Mouse (Mus musculus) intestine, postnatal 0 days (tissue): ENCODE data around the gene Nwd2. TPM values are rescaled to one million over a fixed set of nuclear protein-coding genes. Genes with fewer than 3 reads are reported as not detected.

ENCODE experiments used
- ATAC-seq: fragments of 200-750 bp; cut with Nextera tagmentation; 2 replicates; pipeline ENCODE4 v1.8.0; 2017; ENCODE audit warnings: mild to moderate bottlenecking, moderate TSS enrichment, moderate library complexity
- H3K27ac ChIP-seq: fragments of 300-500 bp; sonication (generic); 2 replicates; pipeline ENCODE4 v1.5.1; 2014; ENCODE audit warnings: mild to moderate bottlenecking, low read depth, low read length, moderate library complexity
- H3K27me3 ChIP-seq: fragments of 300-500 bp; sonication (generic); replicated peaks from 2 replicates; pipeline ENCODE4 v1.6.1; 2014; ENCODE audit warnings: low read length, mixed read lengths; ENCODE audit not compliant: control insufficient read depth, insufficient read depth
- H3K36me3 ChIP-seq: fragments of 300-500 bp; sonication (generic); 2 replicates; pipeline ENCODE4 v1.6.1; 2014; ENCODE audit warnings: mild to moderate bottlenecking, moderate library complexity; ENCODE audit not compliant: control insufficient read depth, insufficient read depth
- H3K4me1 ChIP-seq: fragments of 300-500 bp; sonication (generic); replicated peaks from 2 replicates; pipeline ENCODE4 v1.6.1; 2014; ENCODE audit warnings: antibody characterized with exemption, low read length, mixed read lengths; ENCODE audit not compliant: control insufficient read depth, insufficient read depth
- H3K4me2 ChIP-seq: fragments of 300-500 bp; sonication (generic); replicated peaks from 2 replicates; pipeline ENCODE4 v1.6.1; 2014; ENCODE audit warnings: low read depth, mild to moderate bottlenecking, moderate library complexity
- H3K4me3 ChIP-seq: fragments of 300-500 bp; sonication (generic); 2 replicates; pipeline ENCODE4 v1.5.1; 2014; ENCODE audit warnings: low read depth, low read length
- H3K9ac ChIP-seq: fragments of 300-500 bp; sonication (generic); 2 replicates; pipeline ENCODE4 v1.6.1; 2014; ENCODE audit warnings: mild to moderate bottlenecking, low read depth, low read length
- H3K9me3 ChIP-seq: fragments of 300-500 bp; sonication (generic); 2 replicates; pipeline ENCODE4 v1.6.1; 2016; ENCODE audit warnings: mixed run types; ENCODE audit not compliant: control insufficient read depth
- CTCF ChIP-seq: sonication (generic); IDR thresholded peaks from 2 replicates; pipeline ENCODE4 v1.5.1; 2016; ENCODE audit warnings: low read depth, mild to moderate bottlenecking, control low read depth, antibody characterized with exemption, moderate library complexity
- WGBS: fragments of 180-500 bp; shearing (Covaris S2); extraction: QIAGEN DNeasy Blood & Tissue Kit; methylation state at CpG from one replicate; pipeline ENCODE4 v1.1.7; 2014; 5-methylcytosine and 5-hydroxymethylcytosine counted together
- polyA plus RNA-seq: library from polyadenylated mRNA; unstranded; fragments of >200 nt; fragmentation: Nextera tagmentation; extraction: Ambion mirVana; gene quantifications from 2 replicates; pipeline ENCODE4 v1.2.1, GENCODE M21; 2015

The Nwd2 gene
- polyA plus RNA-seq, 1 experiment from 2014 or later = 0.27 TPM

- ATAC-seq = no peak
- Histone ChIP-seq H3K27ac (no peak overlapping the region), H3K9ac (no peak overlapping the region), H3K36me3 (no peaks in the 10 kb centered on the region), H3K27me3 (no peaks in the 10 kb centered on the region), H3K4me1 (no peaks in the 10 kb centered on the region), H3K4me2 (no peak overlapping the region), H3K4me3 (no peak overlapping the region), H3K9me3 (no peaks in the 10 kb centered on the region)
- no peak for TF ChIP-seq CTCF
- WGBS = 70% methylated on average over 2 of the region's 2 CpGs
Observed at GRCm38 (mm10) chr5:63748299-63748698, 99.4 kb downstream of the Nwd2 start.

DNA sequence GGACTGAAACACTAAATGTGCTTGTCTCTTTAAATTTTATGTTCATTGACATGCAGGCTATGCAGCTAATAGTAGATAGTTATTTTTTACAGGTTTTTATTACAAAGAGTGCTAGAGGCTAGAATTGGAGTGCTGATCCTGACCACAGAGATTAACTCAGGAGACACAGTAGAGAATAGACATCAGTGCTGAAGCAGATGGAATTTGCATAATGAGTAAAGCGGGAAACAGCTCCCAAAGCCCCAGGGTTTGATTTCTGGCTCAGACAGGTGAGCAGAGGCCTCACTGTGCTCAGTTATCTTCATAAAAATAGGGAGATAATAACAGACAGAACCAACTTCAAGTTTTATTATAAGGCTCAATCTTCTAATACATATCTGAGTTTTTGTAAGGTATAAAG lies 99.9 kb downstream of the Nwd2 start:
- ATAC-seq = no peak
- no peaks in the 10 kb centered on the region for H3K27me3 ChIP-seq
- no peak overlapping the region for H3K4me2 ChIP-seq
- no peaks in the 10 kb centered on the region for H3K36me3 ChIP-seq
- WGBS = 81% methylated on average over 1 of the region's 1 CpGs
- H3K4me1 ChIP-seq = no peaks in the 10 kb centered on the region
- H3K9ac ChIP-seq = no peak overlapping the region
- no peak overlapping the region for H3K27ac ChIP-seq
- no peak overlapping the region for H3K4me3 ChIP-seq
- no peaks in the 10 kb centered on the region for H3K9me3 ChIP-seq
- no peak for TF ChIP-seq CTCF

DNA sequence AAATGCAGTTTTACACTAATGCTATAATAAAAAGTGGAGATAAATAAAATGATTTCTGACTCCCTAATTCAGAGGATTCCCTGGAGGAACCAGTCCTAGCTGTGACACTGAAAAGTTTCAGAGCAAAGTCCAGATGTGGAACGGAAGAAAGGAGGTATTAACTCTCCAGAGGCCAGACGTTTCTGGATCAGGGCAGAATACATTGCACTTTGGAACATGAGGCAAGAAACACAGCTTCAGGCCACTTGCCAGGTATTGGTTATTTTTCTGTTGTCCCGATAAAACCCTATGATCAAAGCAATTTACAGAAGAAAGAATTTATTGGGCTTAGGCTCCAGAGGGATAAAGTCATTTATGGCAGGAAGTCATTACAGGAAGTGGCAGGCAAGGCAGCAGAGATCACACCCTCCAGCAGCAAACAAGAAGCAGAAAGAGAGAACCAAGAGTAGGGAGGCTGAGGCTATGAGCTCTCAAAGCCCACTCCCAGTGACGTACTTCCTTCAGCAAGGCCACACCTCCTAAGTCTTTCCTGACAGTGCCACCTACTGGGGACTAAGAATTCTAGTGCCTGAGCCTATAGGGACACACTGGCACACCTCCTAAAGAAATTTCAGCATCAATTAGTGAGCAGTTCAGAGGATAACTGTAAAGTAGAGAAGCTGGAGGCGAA lies 106.3 kb downstream of the Nwd2 start:
- H3K9ac ChIP-seq = no peak overlapping the region
- no peak overlapping the region for H3K4me3 ChIP-seq
- WGBS = 46% methylated on average over 5 of the region's 5 CpGs

GRCm38 (mm10) chr5:63755938-63756337 lies 107.0 kb downstream of the Nwd2 start:
- H3K36me3 ChIP-seq = no peaks in the 10 kb centered on the region
- 0 out of 2 replicates have a peak, but pooled peaks cover 7% of the 10 kb centered on the region for H3K4me1 ChIP-seq
- H3K9me3 ChIP-seq = no peaks in the 10 kb centered on the region
- H3K4me2 ChIP-seq = no peak overlapping the region
- H3K9ac ChIP-seq = no peak overlapping the region
- 64% methylated on average over 3 of the region's 3 CpGs for WGBS
- no peaks in the 10 kb centered on the region for H3K27me3 ChIP-seq
- no peak overlapping the region for H3K27ac ChIP-seq
- no peak for TF ChIP-seq CTCF
- no peak overlapping the region for H3K4me3 ChIP-seq
- ATAC-seq = no peak

More for the DNA sequence above, 106.3 kb downstream of the Nwd2 start:
- peak; percentile 52 for TF ChIP-seq CTCF
- no peak overlapping the region for H3K4me2 ChIP-seq
- H3K27me3 ChIP-seq = no peaks in the 10 kb centered on the region
- H3K36me3 ChIP-seq = no peaks in the 10 kb centered on the region
- 0 out of 2 replicates have a peak, but pooled peaks cover 7% of the 10 kb centered on the region for H3K4me1 ChIP-seq
- no peaks in the 10 kb centered on the region for H3K9me3 ChIP-seq
- ATAC-seq = peak; percentile 96
- no peak overlapping the region for H3K27ac ChIP-seq

- Histone ChIP-seq H3K4me2 (no peak overlapping the region), H3K36me3 (no peaks in the 10 kb centered on the region), H3K27ac (no peak overlapping the region), H3K27me3 (no peaks in the 10 kb centered on the region), H3K4me1 (no peaks in the 10 kb centered on the region), H3K9me3 (no peaks in the 10 kb centered on the region), H3K4me3 (no peak overlapping the region), H3K9ac (no peak overlapping the region)
- WGBS = 89% methylated on average over 4 of the region's 4 CpGs
- no peak for ATAC-seq
- no peak for TF ChIP-seq CTCF
Observed at GRCm38 (mm10) chr5:63765886-63766285, 117.0 kb downstream of the Nwd2 start.

DNA sequence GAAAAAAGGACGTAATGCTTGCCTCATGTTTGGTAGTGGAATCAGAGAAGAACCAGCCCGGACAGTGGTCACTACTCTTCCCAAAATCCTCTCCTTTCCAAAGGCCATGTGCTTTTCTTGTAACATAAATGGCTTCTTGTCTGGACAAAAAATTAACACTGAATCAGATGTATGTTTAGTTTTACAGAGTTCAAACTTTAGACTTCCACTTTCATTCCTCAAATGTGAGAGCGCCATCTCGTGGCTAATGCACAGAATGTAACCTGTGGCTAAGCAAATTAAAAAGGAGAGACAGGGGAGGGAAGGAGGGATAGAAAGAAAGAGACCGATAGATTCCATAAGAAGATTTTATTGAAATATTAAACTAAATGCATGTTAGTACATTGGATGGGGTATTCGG lies 117.8 kb downstream of the Nwd2 start:
- ATAC-seq = no peak
- no peak overlapping the region for H3K4me2 ChIP-seq
- no peaks in the 10 kb centered on the region for H3K27me3 ChIP-seq
- H3K36me3 ChIP-seq = no peaks in the 10 kb centered on the region
- TF ChIP-seq CTCF = peak; percentile 88
- H3K4me1 ChIP-seq = no peaks in the 10 kb centered on the region
- no peaks in the 10 kb centered on the region for H3K9me3 ChIP-seq
- H3K4me3 ChIP-seq = no peak overlapping the region
- WGBS = 39% methylated on average over 6 of the region's 6 CpGs
- no peak overlapping the region for H3K27ac ChIP-seq
- no peak overlapping the region for H3K9ac ChIP-seq

GRCm38 (mm10) chr5:63767464-63767863 lies 118.6 kb downstream of the Nwd2 start:
- WGBS = 67% methylated on average over 8 of the region's 8 CpGs
- no peak for TF ChIP-seq CTCF

More at GRCm38 (mm10) chr5:63767464-63767863, 118.6 kb downstream of the Nwd2 start:
- Histone ChIP-seq H3K9ac (no peak overlapping the region), H3K27me3 (no peaks in the 10 kb centered on the region), H3K27ac (no peak overlapping the region), H3K4me3 (no peak overlapping the region), H3K4me2 (0 out of 2 replicates have a peak overlapping the region, but pooled peaks have one; percentile 4), H3K4me1 (no peaks in the 10 kb centered on the region), H3K36me3 (no peaks in the 10 kb centered on the region), H3K9me3 (no peaks in the 10 kb centered on the region)
- no peak for ATAC-seq
